Mouse (Mus musculus) retina, embryonic 14.5 days (tissue): ENCODE data around the gene Tex33.
"Not testable (repeated sequence)": the region's sequence is repeated elsewhere in the genome, so short reads cannot be mapped to it uniquely, and the experiment has no call there.

ENCODE experiments used
- DNase-seq: peaks from one replicate; pipeline ENCODE4 v3.0.0-alpha.2; 2015; ENCODE audit warnings: low spot score

Tex33 gene

DNA sequence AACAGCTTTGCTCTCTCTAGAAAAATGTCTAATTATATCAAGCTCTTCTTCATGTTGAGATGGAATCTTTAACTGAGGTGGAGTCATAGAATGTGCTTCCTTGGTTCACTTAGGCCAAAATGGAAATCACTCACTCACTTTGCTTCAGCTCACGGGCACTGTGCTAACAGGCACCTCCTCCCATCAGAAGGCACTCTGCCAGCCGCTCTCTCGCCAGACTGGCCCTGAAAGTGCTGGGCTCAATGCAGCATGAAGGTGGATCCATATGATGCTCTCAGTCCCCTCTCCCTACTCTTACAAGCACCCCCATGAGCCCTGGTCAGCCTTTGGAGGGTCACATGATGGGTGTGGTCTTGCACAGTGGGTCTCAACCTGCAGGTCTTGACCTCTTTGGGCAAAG lies 21.5 kb downstream of the Tex33 start:
- no peak for DNase-seq

DNA sequence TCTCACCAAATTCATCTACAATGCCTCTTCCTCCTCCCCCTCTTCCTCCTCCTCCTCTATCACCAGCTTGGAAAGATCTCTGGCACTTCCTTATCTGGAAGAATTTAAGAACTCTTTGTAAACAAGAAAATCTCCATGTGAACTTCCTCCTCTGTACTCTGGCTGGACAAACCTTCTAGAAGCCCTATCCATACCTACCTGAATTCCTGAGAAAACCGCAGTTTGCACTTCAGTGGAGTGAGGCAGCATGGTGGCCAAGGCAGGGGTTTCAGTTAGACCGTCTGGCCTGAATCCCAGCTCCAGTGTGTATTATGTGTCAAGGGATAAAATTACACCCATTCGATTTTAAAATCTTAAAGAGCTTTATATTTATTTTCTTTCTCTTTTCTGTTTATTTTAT lies 22.9 kb downstream of the Tex33 start:
- no peak for DNase-seq

DNA sequence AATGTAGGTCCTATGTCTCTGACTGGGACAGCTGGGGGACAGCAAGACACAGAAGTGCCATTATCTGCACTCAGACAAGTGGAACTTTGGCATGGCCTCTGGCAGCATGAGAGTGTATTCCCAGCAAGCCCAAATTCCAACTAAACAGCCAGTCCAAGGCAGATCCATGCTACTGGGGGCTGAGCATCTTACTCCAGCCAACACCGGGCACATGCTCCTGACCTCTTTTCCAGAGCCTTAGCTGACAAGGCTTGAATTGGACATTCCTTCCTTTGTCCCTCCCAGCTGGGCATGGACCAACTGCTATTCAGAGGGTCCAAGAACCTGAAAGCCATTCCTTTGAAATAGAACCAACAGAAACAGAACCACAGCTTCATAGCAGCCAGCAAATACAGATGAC lies 26.1 kb downstream of the Tex33 start:
- no peak for DNase-seq

DNA sequence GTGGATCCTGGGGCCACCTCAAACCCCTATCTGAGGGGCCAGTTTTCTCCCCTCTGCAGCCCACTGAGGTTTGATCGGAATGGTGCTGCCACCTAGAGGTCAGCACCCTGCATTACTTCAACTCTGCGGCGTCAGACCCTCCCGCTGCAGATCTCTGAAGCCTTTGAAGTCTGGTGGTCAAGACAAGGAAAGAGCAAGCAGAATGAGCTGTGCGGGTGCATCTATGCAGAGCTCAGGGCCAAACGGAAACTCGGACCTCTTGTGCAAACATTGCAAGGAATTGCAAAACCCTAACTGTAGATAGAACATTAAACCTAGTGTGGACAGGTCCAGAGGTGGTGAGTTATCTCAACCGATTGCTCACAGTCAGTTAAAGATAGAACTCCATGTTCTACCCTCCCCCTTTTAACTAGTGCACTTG lies 26.8 kb downstream of the Tex33 start:
- peak; percentile 73 for DNase-seq

DNA sequence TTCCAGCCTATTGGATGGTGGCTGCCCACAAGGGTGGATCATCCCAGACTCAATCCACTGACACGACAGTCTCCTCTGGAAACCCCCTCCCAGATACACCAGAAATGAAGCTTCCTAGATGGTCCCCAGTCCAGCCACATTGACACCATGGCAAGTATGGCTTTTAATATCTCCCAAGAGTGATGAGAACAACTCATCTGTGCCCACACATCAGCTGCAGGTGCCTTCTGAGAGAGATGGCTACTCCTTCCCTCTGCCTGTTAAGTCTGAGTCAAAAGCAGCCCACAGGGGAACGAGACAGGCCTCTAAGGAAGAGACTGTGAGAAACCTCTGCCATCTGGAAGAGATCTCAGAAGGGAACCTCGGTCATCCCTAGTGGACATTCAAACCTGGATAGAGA lies 27.9 kb downstream of the Tex33 start:
- DNase-seq: no peak

DNA sequence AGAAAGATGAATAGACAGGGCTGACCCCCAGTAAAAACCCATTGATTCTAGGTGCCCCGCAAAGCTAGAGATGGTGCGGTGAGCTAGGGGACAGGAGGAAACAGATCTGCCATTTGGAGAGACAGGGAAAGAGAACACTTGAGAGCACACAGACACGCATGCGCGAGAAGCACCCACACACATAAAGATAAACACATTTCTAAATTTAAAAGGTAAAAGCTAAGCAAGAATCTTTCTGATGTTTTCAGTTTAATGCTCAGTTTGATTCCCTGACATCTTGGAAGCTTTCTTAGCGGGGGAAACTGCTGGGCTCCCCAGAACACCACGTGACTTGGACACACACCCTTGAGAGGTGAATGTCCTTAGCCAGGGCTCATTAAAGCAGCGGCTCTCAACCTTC lies 28.8 kb downstream of the Tex33 start:
- DNase-seq: no peak

- DNase-seq: no peak
Observed at GRCm38 (mm10) chr15:78365916-78366315, 29.8 kb downstream of the Tex33 start.

- no peak for DNase-seq
Observed at GRCm38 (mm10) chr15:78355548-78355947, 40.2 kb downstream of the Tex33 start.

DNA sequence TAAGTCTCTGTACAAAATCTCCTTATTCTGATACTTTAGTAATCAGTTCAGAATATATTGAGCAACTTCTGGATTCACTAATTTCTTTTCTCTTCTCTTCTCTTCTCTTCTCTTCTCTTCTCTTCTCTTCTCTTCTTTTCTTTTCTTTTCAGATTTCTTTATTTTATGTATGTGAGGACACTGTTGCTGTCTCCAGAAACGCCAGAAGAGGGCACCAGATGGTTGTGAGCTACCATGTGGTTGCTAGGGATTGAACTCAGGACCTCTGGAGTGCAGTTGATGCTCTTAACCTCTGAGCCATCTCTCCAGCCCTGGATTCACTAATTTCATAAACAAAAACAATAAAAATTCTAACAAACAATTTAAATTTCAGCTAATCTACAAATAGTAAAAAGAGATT lies 40.8 kb downstream of the Tex33 start:
- DNase-seq: peak; percentile 61

DNA sequence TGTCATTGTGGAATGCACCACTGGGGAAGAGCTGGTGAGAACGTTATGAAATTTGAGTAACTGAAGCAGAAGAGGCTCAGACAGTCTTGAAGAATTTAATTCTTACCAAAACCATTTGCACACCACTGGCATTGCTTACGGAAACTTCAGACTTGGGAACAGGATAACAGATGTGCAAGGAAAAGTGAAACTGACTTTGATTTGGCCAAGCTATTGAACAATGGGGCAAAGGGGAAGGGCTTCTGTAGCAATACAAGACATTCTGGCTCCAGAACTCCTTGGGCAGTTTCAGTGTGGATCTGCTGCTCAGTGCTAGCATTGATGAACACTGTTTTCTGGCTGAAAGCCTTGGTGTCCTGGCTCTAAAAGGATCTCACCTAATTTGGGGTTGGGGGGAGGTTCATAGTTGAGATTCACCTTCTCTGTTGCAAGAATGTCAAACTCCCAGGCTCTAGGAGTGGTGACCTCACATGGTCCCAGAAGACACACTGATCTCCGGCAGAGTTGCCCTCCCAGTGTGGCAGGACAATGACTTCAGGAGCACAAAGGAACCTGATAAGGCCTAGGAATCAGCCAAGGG lies 44.0 kb downstream of the Tex33 start:
- DNase-seq: no peak

- DNase-seq: no peak
Observed at GRCm38 (mm10) chr15:78344567-78344966, 51.1 kb downstream of the Tex33 start.

- no peak for DNase-seq
Observed at GRCm38 (mm10) chr15:78343683-78344082, 52.0 kb downstream of the Tex33 start.

- not testable (repeated sequence) for DNase-seq
Observed at GRCm38 (mm10) chr15:78340919-78341318, 54.8 kb downstream of the Tex33 start.

DNA sequence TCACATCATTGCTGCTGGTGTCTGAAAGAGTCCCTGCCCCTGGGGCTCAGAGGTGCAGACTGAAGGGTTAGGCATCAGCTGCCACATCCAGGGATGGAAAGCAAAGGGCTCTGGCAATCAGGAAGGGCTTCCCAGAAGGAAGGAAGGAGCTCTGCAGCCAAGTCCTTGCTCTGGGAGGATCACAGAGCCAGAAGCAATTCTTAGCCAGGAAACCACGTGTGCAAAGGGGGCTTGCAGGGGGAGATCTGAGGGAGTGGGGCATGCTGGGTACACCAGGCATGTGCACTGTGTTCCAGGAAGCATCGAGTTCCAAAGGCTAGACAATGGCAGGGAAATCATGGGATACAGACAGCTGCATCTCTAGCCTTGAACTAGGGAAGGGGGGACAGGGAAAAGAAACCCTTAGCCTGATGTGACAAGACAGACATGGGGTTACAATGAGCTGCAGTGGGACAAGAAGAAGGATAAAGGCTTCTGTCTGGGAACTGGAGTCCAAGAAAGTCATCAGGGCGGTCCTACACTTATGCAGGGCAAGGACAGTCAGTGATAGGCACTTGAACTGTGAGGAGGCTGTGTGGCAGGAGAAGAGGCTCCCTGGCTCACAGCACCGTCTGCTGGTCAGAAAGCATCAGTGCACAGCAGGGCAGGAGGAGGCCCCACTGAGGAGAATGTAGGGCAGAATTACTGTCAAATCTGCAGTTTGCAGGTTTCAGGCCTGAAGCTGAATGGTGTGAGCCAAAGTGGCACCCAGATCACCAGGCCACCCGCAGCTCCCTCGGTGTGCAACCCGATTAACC lies 55.9 kb downstream of the Tex33 start:
- peak; percentile 71 for DNase-seq

- no peak for DNase-seq
Observed at GRCm38 (mm10) chr15:78334380-78334779, 61.3 kb downstream of the Tex33 start.

DNA sequence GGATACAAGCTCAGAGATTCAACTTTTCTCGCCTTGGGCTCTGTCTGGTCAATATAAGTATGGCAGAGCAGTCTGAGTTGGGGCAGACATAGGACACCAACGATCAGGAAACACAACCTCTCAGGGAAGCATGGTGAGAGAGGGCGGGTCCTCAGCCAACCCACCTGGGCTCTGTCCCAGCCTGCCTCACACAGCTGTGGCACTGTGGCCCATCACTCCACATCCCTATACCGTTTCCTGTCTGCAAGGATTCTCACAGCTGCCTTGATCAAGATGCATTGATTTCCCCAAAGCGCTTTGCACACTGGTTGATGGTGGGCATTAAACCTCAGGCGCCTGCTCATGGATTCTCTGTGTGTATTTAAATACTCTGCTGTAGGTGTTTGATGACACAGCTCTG lies 62.7 kb downstream of the Tex33 start:
- DNase-seq: no peak

DNA sequence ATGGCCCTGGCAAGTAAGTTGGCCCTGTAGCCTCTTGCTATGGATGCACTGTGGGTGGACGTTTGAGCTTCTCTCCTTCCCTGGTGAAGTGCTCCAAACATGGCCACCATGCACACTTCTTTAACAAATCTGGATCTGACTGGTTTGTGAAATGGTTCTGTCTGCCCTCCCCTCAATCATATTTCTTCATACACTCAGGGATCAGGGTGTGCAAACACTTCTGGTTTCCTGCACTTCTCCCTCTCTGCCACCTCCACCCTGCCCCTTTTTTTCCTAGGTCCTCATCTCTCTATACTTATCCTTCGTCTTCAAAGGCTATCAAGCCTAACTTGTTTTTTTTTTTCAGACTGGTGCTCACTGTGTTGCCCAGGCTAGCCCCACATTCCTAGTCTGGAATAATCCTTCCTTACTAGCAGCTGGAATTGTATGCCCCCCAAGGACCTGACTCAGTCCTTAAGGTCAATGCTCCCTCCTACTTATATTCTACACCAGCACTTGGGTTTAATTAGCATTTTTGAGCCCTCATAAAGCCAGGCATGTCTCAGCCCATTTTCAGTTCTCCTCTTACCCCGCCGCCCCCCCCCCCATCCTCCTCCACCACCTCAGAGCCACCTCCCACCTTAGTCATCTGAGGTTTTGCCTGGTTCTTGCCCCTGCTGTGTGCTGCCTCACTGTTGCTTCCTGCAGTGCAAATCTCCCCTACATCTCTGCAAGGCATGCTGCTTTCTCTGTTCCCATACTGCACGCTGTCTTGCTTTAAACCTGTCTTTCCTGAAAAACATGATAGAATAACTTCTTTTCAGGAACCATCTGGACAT lies 64.0 kb downstream of the Tex33 start:
- DNase-seq: no peak

DNA sequence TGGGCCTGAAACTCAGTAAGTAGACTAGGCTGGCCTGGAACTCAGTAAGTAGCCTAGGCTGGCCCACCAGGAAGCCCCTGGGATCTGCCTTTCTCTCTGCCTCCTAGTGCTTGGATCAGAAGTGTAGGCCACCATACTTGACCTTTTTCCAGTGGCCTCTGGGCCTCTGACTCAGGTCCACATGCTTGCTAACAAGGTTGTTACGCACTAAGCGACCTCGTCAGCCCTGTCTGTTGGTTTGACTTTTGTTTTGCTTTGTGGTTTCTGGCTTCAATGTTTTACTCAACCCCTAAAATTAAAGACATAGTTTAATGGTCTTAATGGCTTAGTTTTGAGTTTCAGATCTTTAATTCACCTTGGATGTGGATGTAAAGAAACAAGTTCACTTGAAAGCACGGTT lies 65.0 kb downstream of the Tex33 start:
- no peak for DNase-seq

DNA sequence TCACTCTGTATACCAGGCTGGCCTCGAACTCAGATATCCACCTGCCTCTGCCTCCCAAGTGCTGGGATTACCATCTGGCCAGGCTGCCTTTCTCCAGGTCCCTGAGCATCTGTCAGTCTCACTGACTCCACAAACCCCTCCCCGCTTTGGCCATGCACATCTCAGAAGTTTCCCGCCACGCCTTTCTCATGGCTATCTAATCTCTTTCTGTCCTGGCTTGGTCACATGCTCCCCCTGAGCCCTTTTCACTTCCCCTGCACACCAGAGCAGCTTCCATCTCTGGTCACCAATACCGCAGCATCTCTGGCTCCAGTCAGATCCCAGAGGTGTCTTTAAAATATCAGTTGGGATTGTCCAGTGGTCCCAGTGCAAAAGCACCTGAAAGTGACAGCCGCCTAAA lies 65.7 kb downstream of the Tex33 start:
- not testable (repeated sequence) for DNase-seq

GRCm38 (mm10) chr15:78328520-78329097 lies 67.1 kb downstream of the Tex33 start:
- DNase-seq: no peak
